Mouse (Mus musculus) ES-E14 (cell line): ENCODE results near the gene Zbtb1. TPM values are rescaled to one million over a fixed set of nuclear protein-coding genes. Genes with fewer than 3 reads are reported as not detected.

Experiments used
- DNase-seq: peaks from one replicate; pipeline ENCODE4 v3.0.0-alpha.2; 2013; ENCODE audit warnings: low read depth, low spot score
- H3K27ac ChIP-seq: 2 replicates; pipeline ENCODE4 v1.5.1; 2012; ENCODE audit warnings: low read depth, mild to moderate bottlenecking, low read length, moderate library complexity, mixed read lengths; ENCODE audit not compliant: poor library complexity, insufficient read depth, severe bottlenecking
- H3K36me3 ChIP-seq: 2 replicates; pipeline ENCODE4 v1.6.1; 2012; ENCODE audit warnings: mild to moderate bottlenecking, low read length, moderate library complexity, mixed read lengths; ENCODE audit not compliant: control insufficient read depth, poor library complexity, insufficient read depth, severe bottlenecking
- H3K4me1 ChIP-seq, 2 experiments: fragments of 150-350 bp in 1 of 2; sonication (generic) in 1 of 2; 2 replicates each; pipeline ENCODE4 v1.6.1; 2012; ENCODE audit warnings: low read length in 2 of 2, mild to moderate bottlenecking in 1 of 2, mixed read lengths in 1 of 2; ENCODE audit not compliant: control insufficient read depth in 2 of 2, insufficient read depth in 2 of 2, poor library complexity in 1 of 2
- H3K4me3 ChIP-seq, 2 experiments: fragments of 150-350 bp in 1 of 2; sonication (generic) in 1 of 2; 2 replicates each; pipeline ENCODE4 v1.5.1; 2012; ENCODE audit warnings: low read length in 2 of 2, low read depth in 1 of 2, mild to moderate bottlenecking in 1 of 2, mixed read lengths in 1 of 2; ENCODE audit not compliant: insufficient read depth in 1 of 2, poor library complexity in 1 of 2, severe bottlenecking in 1 of 2
- H3K9ac ChIP-seq: 2 replicates; pipeline ENCODE4 v1.6.1; 2012; ENCODE audit warnings: low read depth, mild to moderate bottlenecking, low read length, mixed read lengths; ENCODE audit not compliant: poor library complexity, insufficient read depth, severe bottlenecking
- H3K9me3 ChIP-seq: fragments of 150-350 bp; sonication (generic); 2 replicates; pipeline ENCODE4 v1.6.1; 2012; ENCODE audit warnings: low read depth, mild to moderate bottlenecking, low read length; ENCODE audit not compliant: control insufficient read depth, insufficient read depth
- CHD2 ChIP-seq: IDR thresholded peaks from 2 replicates; pipeline ENCODE4 v1.6.1; 2014; ENCODE audit warnings: mild to moderate bottlenecking, low read depth, low read length, inconsistent platforms
- HCFC1 ChIP-seq: IDR thresholded peaks from 2 replicates; pipeline ENCODE4 v1.6.1; 2012; ENCODE audit warnings: low read length, inconsistent platforms, borderline replicate concordance; ENCODE audit not compliant: insufficient read depth
- MAFK ChIP-seq: IDR thresholded peaks from 2 replicates; pipeline ENCODE4 v1.6.1; 2014; ENCODE audit warnings: mild to moderate bottlenecking, low read depth, low read length, inconsistent platforms; ENCODE audit not compliant: insufficient read depth
- ZC3H11A ChIP-seq: IDR thresholded peaks from 2 replicates; pipeline ENCODE4 v1.6.1; 2012; ENCODE audit warnings: low read depth, mild to moderate bottlenecking, inconsistent platforms, low read length, borderline replicate concordance
- ZNF384 ChIP-seq: IDR thresholded peaks from 2 replicates; pipeline ENCODE4 v1.6.1; 2012; ENCODE audit warnings: low read depth, low read length, inconsistent platforms
- in situ Hi-C, 2 experiments: fragments of 600-800 bp; cut with MboI; formaldehyde crosslinking; loops; one replicate each; pipeline ENCODE4 v1.15.1; 2025; ENCODE audit warnings: low sequenced_read_pairs in 2 of 2, inconsistent platforms in 1 of 2; ENCODE audit not compliant: unreplicated experiment in 2 of 2
- total RNA-seq: library from RNA; depleted of rRNA; stranded (reverse); fragments of 300-350 nt; gene quantifications from 2 replicates; pipeline ENCODE4 v1.2.3, GENCODE M21; 2012

The Zbtb1 gene
- total RNA-seq, 1 experiment: 4.5 TPM

GRCm38 (mm10) chr12:76361405-76362302 lies 8.4 kb upstream of the Zbtb1 start:
- H3K9me3 ChIP-seq: no peaks in the 10 kb centered on the region
- no peak overlapping the region for H3K27ac ChIP-seq
- H3K9ac ChIP-seq: no peak overlapping the region
- H3K4me3 ChIP-seq: no peak overlapping the region
- no peak for DNase-seq
- H3K4me1 ChIP-seq: peaks cover 0 to 2% of the 10 kb centered on the region in 2 experiments; a peak in 1 of 4 replicates
- in situ Hi-C loops: no loop called here
- no peak for TF ChIP-seq MAFK
- TF ChIP-seq HCFC1: no peak
- TF ChIP-seq CHD2: no peak
- TF ChIP-seq ZC3H11A: no peak
- no peak for TF ChIP-seq ZNF384
- no peaks in the 10 kb centered on the region; the same call in 1 of the 2 replicates for H3K36me3 ChIP-seq

- no peak for DNase-seq
- no peak for TF ChIP-seq CHD2
- no peak for TF ChIP-seq ZC3H11A
- TF ChIP-seq MAFK: no peak
- TF ChIP-seq HCFC1: no peak
- TF ChIP-seq ZNF384: no peak
- Histone ChIP-seq H3K4me1 (peaks cover 0 to under 1% of the 10 kb centered on the region in 2 experiments; a peak in 1 of 4 replicates), H3K27ac (no peak overlapping the region), H3K4me3 (no peak overlapping the region), H3K36me3 (no peaks in the 10 kb centered on the region; the same call in 1 of the 2 replicates), H3K9me3 (no peaks in the 10 kb centered on the region), H3K9ac (no peak overlapping the region)
- in situ Hi-C loops: no loop called here
These were observed 7.8 kb upstream of the Zbtb1 start for GRCm38 (mm10) chr12:76362303-76362676.

DNA sequence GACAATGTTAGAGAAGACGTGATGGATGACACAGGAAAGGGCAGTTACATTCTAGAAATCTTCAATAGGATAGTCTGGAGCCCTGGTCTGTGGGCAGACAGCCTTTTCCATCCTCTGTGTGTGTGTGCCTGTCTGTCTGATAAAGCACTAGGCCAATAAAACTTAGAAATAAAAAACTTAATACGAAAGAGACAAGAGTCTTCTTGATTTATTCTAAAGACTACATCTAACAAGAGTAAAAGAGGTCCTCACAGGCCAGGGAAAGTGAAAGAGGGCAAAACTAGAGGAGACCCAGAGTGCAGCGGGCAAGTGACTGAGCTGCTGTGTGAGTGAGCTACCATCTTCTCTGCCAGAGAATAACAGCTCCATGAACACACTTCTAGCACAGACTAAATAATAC lies 3.8 kb upstream of the Zbtb1 start:
- Histone ChIP-seq H3K27ac (no peak overlapping the region), H3K36me3 (no peaks in the 10 kb centered on the region), H3K4me3 (no peak overlapping the region), H3K4me1 (peaks cover 0 to 5% of the 10 kb centered on the region in 2 experiments; a peak in 1 of 4 replicates), H3K9me3 (no peaks in the 10 kb centered on the region), H3K9ac (no peak overlapping the region)
- in situ Hi-C loops: no loop called here
- DNase-seq: no peak
- TF ChIP-seq HCFC1 (no peak), CHD2 (no peak), MAFK (no peak), ZNF384 (no peak), ZC3H11A (no peak)

DNA sequence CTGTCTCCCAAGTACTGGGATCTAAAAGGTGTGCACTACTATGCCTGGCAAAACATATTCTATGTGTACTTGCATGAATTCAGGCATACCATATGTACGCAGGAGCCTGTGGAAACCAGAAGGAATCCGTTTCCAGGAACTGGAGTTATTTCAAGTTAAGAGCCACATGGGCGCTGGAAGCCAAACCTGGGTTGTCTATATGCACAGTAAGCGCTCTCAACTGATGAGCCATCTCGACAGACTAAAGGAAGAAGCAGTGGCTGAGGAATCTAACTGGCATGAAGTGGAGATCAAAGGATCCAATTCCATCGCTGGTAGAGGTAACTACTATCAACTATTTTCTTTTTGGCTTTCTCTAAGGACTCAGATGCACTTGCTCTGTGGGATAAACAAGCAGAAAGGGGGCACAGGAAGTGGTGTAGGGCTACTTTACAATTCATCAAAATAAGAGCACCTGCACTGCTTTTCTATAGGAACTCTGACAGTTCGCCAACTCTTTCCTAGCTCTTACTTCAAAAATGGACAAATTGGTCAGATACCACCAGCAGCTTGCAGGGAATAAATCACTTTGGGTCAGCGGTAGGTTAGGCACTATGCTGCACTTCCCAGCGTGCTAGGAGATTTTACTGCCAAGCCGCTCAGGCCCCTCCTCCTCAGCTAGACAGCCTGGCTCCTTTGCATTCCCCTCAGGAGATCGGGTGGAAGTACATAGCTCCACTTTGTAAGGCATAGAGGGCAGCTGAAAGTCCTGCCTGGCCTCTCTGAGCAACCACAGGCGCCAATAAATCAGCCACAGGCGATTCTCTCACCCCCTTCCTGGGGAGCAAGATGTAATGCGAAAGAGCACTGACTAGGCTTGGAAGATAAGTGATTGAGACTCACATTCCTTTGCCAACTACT lies 2.7 kb upstream of the Zbtb1 start:
- TF ChIP-seq HCFC1 (no peak), MAFK (no peak)
- Histone ChIP-seq H3K4me1 (peaks cover 0 to 7% of the 10 kb centered on the region in 2 experiments; a peak in 2 of 4 replicates), H3K4me3 (peak overlapping the region; percentile 35 to 48), H3K27ac (no peak overlapping the region), H3K9me3 (no peaks in the 10 kb centered on the region), H3K9ac (peak overlapping the region; percentile 23), H3K36me3 (no peaks in the 10 kb centered on the region)
- in situ Hi-C loops: no loop called here
- no peak for DNase-seq
